Mouse (Mus musculus): ENCODE measurements around the gene Fmod. TPM values are rescaled to one million over a fixed set of nuclear protein-coding genes. Genes with fewer than 3 reads are reported as not detected.

Fmod gene
- total RNA-seq (2022): 10 to 100 TPM in 3 of 4 experiments, 1 to 10 TPM in 1; 8.4 to 11.4 (median 10.1) TPM

GRCm38 (mm10) chr1:134037172-134037571, at the start of gene Fmod:
Fmod (plus strand) TSS chr1:134037254.
- no peak for DNase-seq (ENCODE audit: low spot score in 2 of 2)

DNA sequence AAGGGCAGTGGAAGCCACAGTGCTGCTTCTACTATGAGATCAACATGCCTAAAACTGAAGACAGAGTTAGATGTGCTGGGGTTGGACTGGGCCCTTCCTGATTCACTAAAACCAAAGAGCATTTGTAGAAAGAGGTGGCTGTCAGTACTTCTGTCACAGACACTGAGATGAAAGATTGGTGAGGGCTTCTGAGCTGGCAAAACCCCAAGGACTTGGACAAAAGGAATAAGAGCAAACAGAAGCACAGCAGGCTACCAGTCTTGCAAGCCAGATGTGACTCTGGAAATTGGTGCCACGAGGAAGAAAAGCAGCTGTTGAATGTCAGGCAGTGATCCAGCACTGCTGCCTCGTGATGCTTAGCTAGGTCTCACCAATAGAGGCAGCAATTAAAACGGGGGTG, 48.2 kb upstream of the Fmod start:
- no peak for DNase-seq (ENCODE audit: low spot score in 2 of 2)

DNA sequence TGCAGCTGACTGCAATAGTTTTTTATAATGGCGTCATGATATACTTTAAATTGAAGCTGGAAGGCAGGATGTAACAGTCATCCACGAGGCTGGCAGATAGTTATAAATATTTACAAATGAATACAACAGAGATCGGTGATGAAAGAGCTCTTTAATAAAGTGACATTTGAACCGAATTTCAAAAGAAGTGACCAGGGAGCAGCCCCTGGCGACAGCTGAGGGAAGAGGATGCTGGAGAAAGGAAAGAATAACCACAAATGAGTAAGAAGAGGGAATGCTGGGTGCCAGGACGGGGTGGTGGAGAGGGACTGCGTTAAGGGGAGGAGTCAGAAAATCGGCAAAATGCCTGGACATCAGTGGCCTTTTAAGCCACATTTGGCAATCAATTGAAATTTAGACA, 45.8 kb upstream of the Fmod start:
- no peak for DNase-seq (ENCODE audit: low spot score in 2 of 2)

- DNase-seq (ENCODE audit: low spot score in 2 of 2): no peak
These were observed 31.6 kb upstream of the Fmod start for GRCm38 (mm10) chr1:134005490-134005889.

DNA sequence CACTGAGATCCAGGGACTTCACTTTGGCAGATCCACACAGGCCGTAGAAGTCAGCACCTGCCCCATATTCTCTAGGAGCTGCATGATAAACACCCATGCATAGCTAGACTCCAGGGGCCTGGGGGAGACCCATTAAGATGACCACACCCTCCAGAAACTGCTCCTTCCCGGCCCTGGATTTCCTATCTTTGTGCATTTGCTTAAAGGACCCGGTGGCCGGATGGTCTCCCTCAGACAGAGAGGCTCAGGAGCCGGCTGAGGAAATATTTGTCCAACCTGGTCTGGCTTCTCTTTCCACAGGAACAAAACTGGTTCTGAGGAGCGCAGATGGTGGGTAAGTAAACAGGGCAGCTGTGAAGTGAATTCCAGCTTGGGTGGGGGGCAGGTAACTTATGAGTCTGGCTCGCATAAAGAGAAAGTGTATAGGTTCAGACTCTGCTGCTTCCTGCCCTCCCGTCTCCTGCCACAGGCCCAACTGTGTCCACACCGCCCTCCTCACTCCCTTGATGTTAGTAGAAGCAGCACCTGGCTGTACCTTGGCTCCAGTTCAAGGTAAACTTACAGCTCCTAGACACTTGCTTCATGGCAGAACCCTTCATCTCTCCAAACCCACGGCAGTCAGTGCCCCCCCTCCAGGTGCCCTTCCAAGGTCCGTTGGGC, 30.8 kb upstream of the Fmod start:
- no peak for DNase-seq (ENCODE audit: low spot score in 2 of 2)

DNA sequence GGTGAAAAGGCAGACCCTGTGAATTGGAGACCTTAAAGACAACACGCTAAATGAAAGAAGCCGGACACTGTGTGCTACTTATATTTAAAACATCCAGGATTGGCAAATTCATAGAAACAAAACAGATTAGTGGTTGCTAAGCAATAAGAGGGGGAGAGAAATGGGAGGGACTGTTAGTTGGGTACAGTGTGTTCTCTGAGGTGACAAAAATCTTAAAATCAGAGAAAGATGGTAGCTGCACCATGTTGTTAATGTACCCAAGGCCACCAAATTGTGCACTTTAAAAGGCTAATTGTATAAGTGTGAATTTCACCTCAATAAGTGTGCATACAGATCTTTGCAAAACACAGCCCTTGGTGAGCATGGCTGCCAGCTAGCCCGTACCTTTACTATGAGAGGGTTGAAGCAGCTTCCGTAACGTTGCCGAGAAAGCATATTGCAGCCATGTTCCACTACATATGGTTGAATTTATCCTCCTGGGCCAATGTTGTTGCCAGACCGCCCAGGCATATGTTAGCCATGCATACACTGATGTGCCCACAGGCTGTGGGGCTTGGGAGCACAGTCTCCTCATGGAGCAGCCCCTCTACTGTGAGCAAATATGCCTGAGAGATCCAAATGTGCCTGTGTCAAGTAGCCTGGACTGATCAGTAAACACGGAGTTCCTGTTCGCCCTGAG, 12.6 kb upstream of the Fmod start:
- peak in 1 of 2 experiments; percentile 39 for DNase-seq (ENCODE audit: low spot score in 2 of 2)

DNA sequence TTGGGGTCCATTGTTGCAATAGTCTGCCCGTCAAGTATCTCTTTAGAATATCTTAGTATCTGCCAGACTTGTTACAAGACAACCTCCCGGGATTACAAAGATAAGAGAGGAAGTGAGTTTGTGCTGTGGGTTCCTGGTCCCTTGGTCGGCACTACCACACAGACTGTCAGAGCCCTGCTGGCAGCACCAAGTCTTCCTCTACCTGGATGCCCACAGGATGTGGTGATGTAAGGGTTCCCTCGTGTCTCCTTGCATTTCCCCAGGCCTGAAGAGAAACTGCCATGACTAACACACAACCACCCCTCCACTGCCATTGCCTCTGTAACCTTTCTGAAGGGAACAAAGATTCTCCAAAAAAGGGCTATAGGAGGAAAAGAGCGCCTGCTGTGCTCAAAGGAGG, 11.1 kb upstream of the Fmod start:
- no peak for DNase-seq (ENCODE audit: low spot score in 2 of 2)

DNA sequence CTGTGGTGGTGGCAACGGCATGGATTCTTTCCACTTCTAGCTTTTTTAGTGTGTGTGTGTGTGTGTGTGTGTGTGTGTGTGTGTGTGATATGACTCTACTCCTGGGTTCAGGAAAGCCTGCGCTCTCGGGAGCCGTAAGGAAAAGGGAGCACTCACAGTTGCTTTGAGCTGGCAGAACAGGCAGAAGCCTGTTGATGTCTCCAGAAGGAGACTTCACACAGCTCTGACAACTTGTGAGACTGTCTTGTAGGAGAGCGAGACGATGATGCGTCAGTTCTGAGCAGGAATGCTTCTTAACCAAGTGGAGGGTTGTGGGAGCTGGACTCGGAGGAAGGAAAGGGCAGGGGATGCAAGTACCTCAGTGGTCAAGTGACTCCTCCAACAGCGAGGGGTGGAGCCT, 10.3 kb upstream of the Fmod start:
- no peak for DNase-seq (ENCODE audit: low spot score in 2 of 2)

- no peak for DNase-seq (ENCODE audit: low spot score in 2 of 2)
These were observed 8.8 kb upstream of the Fmod start for GRCm38 (mm10) chr1:134028161-134028846.

DNA sequence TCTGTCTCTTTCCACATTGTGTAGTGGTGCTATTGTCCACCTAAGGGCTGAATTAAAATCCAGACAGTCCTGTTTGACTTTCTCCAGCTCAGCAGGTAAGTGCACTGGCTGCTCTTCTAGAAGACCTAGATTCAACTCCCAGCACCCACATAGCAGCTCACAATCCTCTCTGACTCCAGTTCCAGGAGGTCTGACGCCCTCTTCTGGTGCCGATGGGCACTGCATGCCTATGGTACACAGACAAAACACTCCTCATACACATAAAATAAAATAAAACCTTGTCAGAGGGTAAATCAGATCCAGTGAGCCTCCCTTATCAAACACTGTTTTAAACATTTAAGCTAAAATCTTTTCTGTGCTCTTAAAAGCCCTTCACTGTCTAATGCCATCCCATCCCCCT, 562 bp upstream of the Fmod start:
- DNase-seq (ENCODE audit: low spot score in 2 of 2): no peak

GRCm38 (mm10) chr1:134038336-134038735, 1.3 kb downstream of the Fmod start:
- no peak for DNase-seq (ENCODE audit: low spot score in 2 of 2)

DNA sequence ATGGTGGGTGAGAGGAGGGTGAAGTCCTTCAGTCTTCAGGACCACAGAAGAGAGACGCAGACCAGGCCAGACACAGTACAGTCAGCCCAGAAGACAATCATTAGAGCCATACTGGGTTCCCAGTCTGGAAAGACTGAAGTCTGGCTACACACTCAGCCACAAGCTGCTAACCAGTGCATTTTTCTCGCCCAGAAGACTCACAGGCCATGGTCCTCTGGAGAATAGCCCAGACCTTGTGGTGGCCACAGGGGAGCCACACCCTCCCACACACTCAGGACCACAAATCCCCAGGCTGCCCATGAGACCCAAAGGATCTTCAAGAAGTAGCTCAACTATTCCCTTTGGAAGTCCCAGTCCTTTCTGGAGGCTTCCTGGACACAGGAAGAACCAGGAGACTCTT, 2.3 kb downstream of the Fmod start:
- DNase-seq (ENCODE audit: low spot score in 2 of 2): no peak

GRCm38 (mm10) chr1:134041900-134042299, 4.8 kb downstream of the Fmod start:
- no peak for DNase-seq (ENCODE audit: low spot score in 2 of 2)

DNA sequence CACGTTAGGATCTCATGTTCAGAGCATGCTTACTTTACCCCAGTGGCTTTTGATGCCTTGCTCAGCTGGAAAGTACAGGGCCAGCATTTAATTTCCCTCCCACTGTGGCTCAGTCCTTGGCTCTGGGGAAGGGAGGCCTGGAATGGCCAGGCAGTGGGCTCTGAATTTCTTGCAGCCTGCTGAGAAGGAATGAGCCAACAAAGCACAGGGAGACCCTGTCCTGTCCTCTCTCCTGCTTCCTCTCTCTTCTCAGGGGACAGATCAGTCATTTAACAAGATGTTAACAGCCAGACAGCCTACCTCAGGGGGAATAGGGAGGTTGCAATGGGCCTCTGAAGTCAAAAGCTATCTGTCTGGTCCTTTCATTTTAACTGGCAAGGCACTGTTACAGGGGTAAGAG, 5.3 kb downstream of the Fmod start:
- no peak for DNase-seq (ENCODE audit: low spot score in 2 of 2)

DNA sequence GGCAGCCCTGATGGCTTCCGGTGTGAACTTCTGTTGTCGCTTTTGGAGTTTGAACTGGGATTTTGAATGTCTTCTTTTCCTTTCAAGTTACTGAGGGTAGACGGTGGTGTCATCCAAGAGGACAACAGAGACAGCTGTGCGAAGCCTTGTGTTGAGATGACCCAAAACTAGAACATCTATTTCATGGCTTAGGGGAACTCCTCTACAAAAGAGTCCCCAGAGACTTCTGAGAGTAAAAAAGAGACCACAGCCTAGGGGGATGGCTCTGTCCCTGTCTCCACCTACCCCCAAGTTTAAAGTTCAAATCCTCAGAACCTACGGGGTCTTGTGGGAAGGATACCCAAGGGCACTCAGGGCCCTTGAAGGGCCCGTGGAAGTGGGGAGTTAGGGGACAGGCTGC, 7.8 kb downstream of the Fmod start:
- no peak for DNase-seq (ENCODE audit: low spot score in 2 of 2)

DNA sequence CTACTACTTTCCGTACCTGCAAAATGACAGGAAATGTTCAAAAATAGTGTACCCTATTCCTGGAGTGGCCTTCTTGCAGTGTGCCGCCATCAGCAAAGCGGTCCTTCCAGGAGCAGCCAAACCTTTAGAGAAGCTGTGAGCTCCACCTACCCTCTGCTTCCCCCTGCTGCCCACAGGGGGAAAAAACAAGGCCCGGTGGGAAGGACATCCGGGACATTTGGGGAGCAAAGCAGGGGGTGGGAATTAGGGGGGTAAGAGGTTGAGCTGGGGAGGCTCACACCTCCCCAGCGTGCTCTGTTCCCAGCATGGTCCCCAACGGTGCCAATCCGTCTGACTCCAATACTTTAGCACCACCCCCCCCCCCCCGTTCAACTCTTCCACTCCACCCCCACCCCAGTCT, 8.9 kb downstream of the Fmod start:
- peak; percentile 82 to 84 for DNase-seq (ENCODE audit: low spot score in 2 of 2)

DNA sequence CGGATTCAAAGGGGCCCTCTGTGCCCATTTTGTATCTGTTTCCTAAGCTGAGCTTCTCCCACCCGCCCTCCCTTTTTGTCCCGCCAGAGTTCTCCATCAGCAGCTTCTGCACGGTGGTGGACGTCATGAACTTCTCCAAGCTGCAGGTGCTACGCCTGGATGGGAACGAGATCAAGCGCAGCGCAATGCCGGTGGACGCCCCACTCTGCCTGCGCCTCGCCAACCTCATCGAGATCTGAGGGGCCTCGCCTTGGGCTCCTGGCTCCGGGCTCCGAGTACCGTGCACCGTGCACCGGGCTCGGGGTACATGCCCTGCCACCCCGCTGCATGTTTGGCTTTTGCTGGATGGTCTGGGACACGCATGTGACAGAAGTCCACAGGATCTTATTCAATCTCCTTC, 9.3 kb downstream of the Fmod start:
- DNase-seq (ENCODE audit: low spot score in 2 of 2): no peak

GRCm38 (mm10) chr1:134047431-134047830, 10.4 kb downstream of the Fmod start:
- no peak for DNase-seq (ENCODE audit: low spot score in 2 of 2)

GRCm38 (mm10) chr1:134048759-134049158, 11.7 kb downstream of the Fmod start:
- DNase-seq (ENCODE audit: low spot score in 2 of 2): peak in 1 of 2 experiments; percentile 80

- DNase-seq (ENCODE audit: low spot score in 2 of 2): no peak
These were observed 12.5 kb downstream of the Fmod start for GRCm38 (mm10) chr1:134049542-134049941.

DNA sequence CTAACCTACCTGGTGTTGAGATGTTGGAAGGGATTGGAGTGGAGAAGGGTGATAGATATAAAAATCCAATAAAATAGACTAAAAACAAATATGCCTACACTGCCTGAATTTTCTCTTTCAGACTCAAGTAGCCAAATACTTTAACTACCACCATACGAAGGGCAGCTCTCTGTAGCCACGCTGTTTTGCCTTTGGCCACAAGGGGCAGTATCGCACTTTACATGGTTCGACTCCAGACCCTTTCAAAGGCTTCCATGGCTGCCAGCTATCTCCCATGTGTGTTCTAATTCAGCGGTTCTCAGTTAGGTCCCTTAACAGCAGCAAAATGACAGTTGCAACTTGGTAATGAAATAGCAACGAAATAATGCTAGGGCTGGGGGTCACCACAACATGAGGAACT, 16.2 kb downstream of the Fmod start:
- DNase-seq (ENCODE audit: low spot score in 2 of 2): peak; percentile 78 to 94

GRCm38 (mm10) chr1:134055058-134055457, 18.0 kb downstream of the Fmod start:
- DNase-seq (ENCODE audit: low spot score in 2 of 2): no peak

Measured in layer of hippocampus, adult 8-10 months (tissue).